Comparison of ENCODE assay signal across 11 mouse cellular contexts in genomic region chr10:41746554-41746953, GRCm38 (mm10). TPM values are rescaled to one million over a fixed set of nuclear protein-coding genes. Genes with fewer than 3 reads are reported as not detected.
DNase-seq lines count a peak whose midpoint lies in the region; ATAC-seq and TF ChIP-seq lines count a peak whose summit lies in the region.
"Had no signal": no experiment of that assay in that cellular context is flagged by ENCODE, and none has a peak within 500 bp of the region (broad histone marks: within the 10 kb centered on the region; RNA-seq: fewer than 3 reads in every experiment).

No protein-coding gene starts in this region.

- no peak overlapping the region for H3K27ac ChIP-seq in layer of hippocampus, adult 2 months
- no peak overlapping the region for H3K27ac ChIP-seq in stomach, postnatal 0 days (replicated peaks)
- H3K27ac ChIP-seq: hindbrain, embryonic 10.5 days; lung, embryonic 15.5 days had no signal

- no peak for TF ChIP-seq POLR2A in brain, embryonic 14.5 days (IDR thresholded peaks at IDR 0.05; ENCODE audit: borderline replicate concordance, extremely low read depth, insufficient read depth, insufficient read length, poor library complexity, severe bottlenecking)

- no peak overlapping the region for H3K4me3 ChIP-seq in layer of hippocampus, adult 2 months
- H3K4me3 ChIP-seq in stomach, postnatal 0 days (ENCODE audit: low read depth, low read length) = no peak overlapping the region
- H3K4me3 ChIP-seq: hindbrain, embryonic 10.5 days; lung, embryonic 15.5 days had no signal

- 92% methylated on average over 5 of the region's 5 CpGs for WGBS in stomach, postnatal 0 days

- no peak for TF ChIP-seq CTCF in brain, embryonic 14.5 days (IDR thresholded peaks at IDR 0.05; ENCODE audit: borderline replicate concordance, extremely low read depth, insufficient read depth, insufficient read length)
- no peak for TF ChIP-seq CTCF in layer of hippocampus, adult 2 months (conservative IDR thresholded peaks at IDR 0.05)
- no peak for TF ChIP-seq CTCF in stomach, postnatal 0 days (IDR thresholded peaks at IDR 0.05; ENCODE audit: low read depth)

- H3K4me2 ChIP-seq in stomach, postnatal 0 days (replicated peaks; ENCODE audit: low read depth) = no peak overlapping the region
- H3K4me2 ChIP-seq: lung, embryonic 15.5 days had no signal

- H3K9ac ChIP-seq in stomach, postnatal 0 days (ENCODE audit: low read length) = no peak overlapping the region
- H3K9ac ChIP-seq: lung, embryonic 15.5 days had no signal

- H3K9me3 ChIP-seq in stomach, postnatal 0 days (ENCODE audit: control insufficient read depth, low read length) = no peaks in the 10 kb centered on the region
- H3K9me3 ChIP-seq: hindbrain, embryonic 10.5 days; lung, embryonic 15.5 days had no signal

- no peaks in the 10 kb centered on the region for H3K27me3 ChIP-seq in stomach, postnatal 0 days (ENCODE audit: control insufficient read depth, insufficient read depth, low read length)
- H3K27me3 ChIP-seq: lung, embryonic 15.5 days had no signal

- H3K4me1 ChIP-seq in stomach, postnatal 0 days (replicated peaks; ENCODE audit: control insufficient read depth, insufficient read depth) = no peaks in the 10 kb centered on the region
- H3K4me1 ChIP-seq: hindbrain, embryonic 10.5 days; lung, embryonic 15.5 days had no signal

- TF ChIP-seq EP300 in stomach, postnatal 0 days (optimal IDR thresholded peaks at IDR 0.05) = no peak

- ATAC-seq in stomach, postnatal 0 days (ENCODE audit: low FRiP score, low TSS enrichment) = no peak

- DNase-seq in kidney, postnatal 10 days = peak; percentile 21
- no peak for DNase-seq in kidney, adult 8-10 months
- peak; percentile 74 for DNase-seq in brain, embryonic 14.5 days (ENCODE audit: low read depth)
- DNase-seq in layer of hippocampus, adult 2 months (ENCODE audit: low spot score in 2 of 2) = peak; percentile 39 to 49
- peak; percentile 50 for DNase-seq in right cerebral cortex, adult 18-20 months
- no peak for DNase-seq in urinary bladder, postnatal 25 days (ENCODE audit: low spot score)
- DNase-seq in stomach, postnatal 0 days (ENCODE audit: low spot score) = no peak
- no peak for DNase-seq in gastrocnemius, postnatal 36 days
- DNase-seq: gastrocnemius, postnatal 10 days had no signal

- intact Hi-C loops in gastrocnemius, postnatal 36 days (cut with DNase I) = no loop called here

- no peaks in the 10 kb centered on the region for H3K36me3 ChIP-seq in stomach, postnatal 0 days (ENCODE audit: control insufficient read depth, insufficient read depth, low read length)
- H3K36me3 ChIP-seq: lung, embryonic 15.5 days had no signal

RNA-seq across cellular contexts. Expression of gene Ccdc162, which starts 30.1 kb away (rescaled TPM):
- polyA plus RNA-seq in brain, embryonic 14.5 days (2012; rRNA removed) = 1.1 and 2.5 TPM in 2 replicates
- 1 to 10 TPM in 1 of 2 experiments, under 1 TPM in 1; 0.91 to 1.6 TPM for total RNA-seq in layer of hippocampus, adult 2 months (2021)
- polyA plus RNA-seq in stomach, postnatal 0 days (2015; fragmentation: Nextera tagmentation; extraction: Ambion mirVana) = 0.69 TPM in 2 replicates
- total RNA-seq in gastrocnemius, postnatal 36 days (2021) = under 1 TPM; 0.46 to 0.62 TPM

Comparison
In these comparisons a context has a peak if more than half of its experiments do, and no peak if none do; other contexts are left out.
1. DNase-seq: peak in kidney, postnatal 10 days (single experiment), brain, embryonic 14.5 days (single experiment), layer of hippocampus, adult 2 months (2 of 2) and right cerebral cortex, adult 18-20 months (single experiment); none in kidney, adult 8-10 months (0 of 2), urinary bladder, postnatal 25 days (single experiment), stomach, postnatal 0 days (single experiment) and gastrocnemius, postnatal 36 days (0 of 2).